Mouse (Mus musculus) hindbrain, embryonic 13.5 days (tissue): ENCODE measurements at regions not wholly inside any gene's neighbourhood (a gene's known extent, or its start where the extent isn't known, plus 50 kb on each side); places are given as distances from the start of the nearest gene placed in this dataset.

Experiments used
- ATAC-seq: fragments of 200-750 bp; cut with Nextera tagmentation; 2 replicates; pipeline ENCODE4 v1.8.0; 2017; ENCODE audit warnings: moderate TSS enrichment; ENCODE audit not compliant: low FRiP score
- H3K27ac ChIP-seq: fragments of 300-500 bp; sonication (generic); 2 replicates; pipeline ENCODE4 v1.5.1; 2015; ENCODE audit warnings: inconsistent platforms, mild to moderate bottlenecking, moderate library complexity
- H3K27me3 ChIP-seq: fragments of 300-500 bp; sonication (generic); 2 replicates; pipeline ENCODE4 v1.6.1; 2015; ENCODE audit warnings: mild to moderate bottlenecking, inconsistent platforms
- H3K36me3 ChIP-seq: fragments of 300-500 bp; sonication (generic); 2 replicates; pipeline ENCODE4 v1.6.1; 2015; ENCODE audit warnings: mild to moderate bottlenecking, inconsistent platforms
- H3K4me1 ChIP-seq: fragments of 300-500 bp; sonication (generic); replicated peaks from 2 replicates; pipeline ENCODE4 v1.6.1; 2015; ENCODE audit warnings: inconsistent platforms
- H3K4me2 ChIP-seq: fragments of 300-500 bp; sonication (generic); 2 replicates; pipeline ENCODE4 v1.6.1; 2015; ENCODE audit warnings: inconsistent platforms, mild to moderate bottlenecking, moderate library complexity
- H3K4me3 ChIP-seq: fragments of 300-500 bp; sonication (generic); 2 replicates; pipeline ENCODE4 v1.5.1; 2015; ENCODE audit warnings: mild to moderate bottlenecking, inconsistent platforms
- H3K9ac ChIP-seq: fragments of 300-500 bp; sonication (generic); 2 replicates; pipeline ENCODE4 v1.6.1; 2015; ENCODE audit warnings: mild to moderate bottlenecking, inconsistent platforms
- H3K9me3 ChIP-seq: fragments of 300-500 bp; sonication (generic); 2 replicates; pipeline ENCODE4 v1.6.1; 2016; ENCODE audit warnings: inconsistent platforms
- WGBS: fragments of 180-500 bp; shearing (Covaris S2); methylation state at CpG from one replicate; pipeline ENCODE4 v1.1.7; 2015; 5-methylcytosine and 5-hydroxymethylcytosine counted together

DNA sequence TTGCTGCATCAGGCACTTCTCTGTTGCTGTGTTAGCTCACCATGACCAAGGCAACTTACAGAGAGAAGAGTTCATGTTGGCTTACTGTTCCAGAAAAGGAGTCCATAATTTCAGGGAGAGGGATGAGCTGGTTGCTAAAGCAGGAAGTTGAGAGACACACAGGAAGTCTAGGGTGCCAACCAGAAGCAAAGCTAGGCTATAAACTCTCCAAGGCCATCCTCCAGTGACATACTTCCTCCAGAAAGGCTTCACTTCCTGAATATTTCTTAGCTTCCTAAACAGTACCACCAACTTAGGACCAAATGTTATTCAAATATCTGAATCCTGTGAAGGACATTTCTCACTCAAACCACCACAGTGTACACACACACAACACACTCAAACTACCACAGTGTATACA is 2010.6 kb downstream of the A830018L16Rik start:
- H3K4me1 ChIP-seq = 0 out of 2 replicates have a peak, but pooled peaks cover 12% of the 10 kb centered on the region
- H3K27me3 ChIP-seq = peaks cover 4% of the 10 kb centered on the region; the same call in 1 of the 2 replicates
- no peak for ATAC-seq
- H3K4me2 ChIP-seq = no peak overlapping the region
- H3K4me3 ChIP-seq = no peak overlapping the region
- H3K36me3 ChIP-seq = no peaks in the 10 kb centered on the region
- no peak overlapping the region for H3K9ac ChIP-seq
- no peaks in the 10 kb centered on the region for H3K9me3 ChIP-seq
- no peak overlapping the region for H3K27ac ChIP-seq

DNA sequence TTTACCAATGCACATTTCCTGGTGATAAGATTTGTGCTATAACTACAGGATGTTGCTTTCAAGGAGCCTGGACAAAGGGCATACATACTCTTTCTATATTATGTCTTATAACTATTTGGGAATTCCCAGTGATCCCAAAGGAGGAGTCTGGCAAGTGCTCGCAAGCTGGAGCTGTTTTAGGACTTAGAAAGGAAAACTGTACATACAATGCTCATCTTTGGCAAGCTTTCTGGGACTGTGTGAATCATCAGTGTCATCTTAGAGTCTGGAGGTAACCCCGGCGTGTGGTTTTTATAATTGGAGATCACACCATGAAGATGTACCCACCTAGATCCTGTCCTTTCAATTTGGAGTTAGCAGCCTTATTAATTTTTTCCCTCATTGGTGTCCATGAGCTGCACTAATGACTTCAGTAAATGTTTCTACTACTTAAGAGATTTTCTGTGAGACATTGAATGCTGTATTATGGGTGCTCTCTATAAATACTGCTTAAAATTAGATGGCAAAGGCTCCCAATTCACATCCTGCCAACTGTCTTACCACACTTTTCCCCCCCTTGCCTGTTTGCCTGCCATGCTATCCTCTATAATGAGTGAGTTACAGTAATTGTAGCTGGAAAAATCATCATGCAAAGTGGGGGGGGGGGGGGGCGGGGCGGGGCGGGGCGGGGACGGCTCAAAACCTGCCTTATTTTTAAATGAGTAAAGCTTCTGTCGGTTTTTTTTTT is 2011.9 kb downstream of the A830018L16Rik start:
- Histone ChIP-seq H3K4me3 (peak overlapping the region; percentile 36), H3K9me3 (no peaks in the 10 kb centered on the region), H3K36me3 (no peaks in the 10 kb centered on the region), H3K4me2 (peak overlapping the region; percentile 58), H3K27ac (no peak overlapping the region), H3K27me3 (peaks cover 4% of the 10 kb centered on the region; the same call in 1 of the 2 replicates), H3K9ac (peak overlapping the region; percentile 63; the same call in 1 of the 2 replicates), H3K4me1 (0 out of 2 replicates have a peak, but pooled peaks cover 12% of the 10 kb centered on the region)
- ATAC-seq = peak; percentile 62
- WGBS = 32% methylated on average over 8 of the region's 9 CpGs

DNA sequence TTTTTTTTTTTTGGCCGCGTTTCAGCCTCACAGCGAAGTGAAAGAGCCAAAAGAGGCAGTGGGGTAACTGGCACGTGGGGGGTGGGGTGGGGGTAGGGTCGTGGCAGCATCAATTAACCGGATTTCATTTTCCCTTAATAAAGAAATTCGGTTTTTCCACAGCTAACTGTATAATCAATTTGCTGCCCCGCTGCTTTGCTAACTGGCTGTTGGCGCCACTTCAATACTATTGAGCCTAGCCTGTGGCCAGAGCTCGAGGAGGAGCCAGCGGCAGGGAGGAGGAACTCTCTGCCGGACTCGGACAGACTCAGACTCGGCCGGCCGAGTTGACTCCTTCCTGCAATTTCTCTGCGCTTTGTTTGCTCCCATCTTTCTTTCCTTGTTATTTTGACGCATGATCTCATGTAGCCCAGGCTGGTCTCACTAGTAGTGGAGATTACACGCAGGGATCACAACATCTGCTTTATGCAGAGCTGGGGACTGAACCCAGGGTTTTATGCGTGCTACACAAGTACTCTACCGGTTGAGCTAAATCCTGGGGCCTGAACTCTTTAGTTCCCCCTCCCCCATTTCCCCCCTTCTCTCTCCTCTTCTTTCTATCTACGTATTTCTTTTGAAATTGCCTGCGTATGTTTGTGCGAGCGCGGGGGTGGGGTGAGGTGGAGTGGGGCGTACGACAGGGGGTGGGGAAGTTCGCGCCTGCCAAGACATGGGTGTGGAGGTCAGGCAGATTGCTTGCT is 2012.6 kb downstream of the A830018L16Rik start:
- H3K27ac ChIP-seq = no peak overlapping the region
- peak overlapping the region; percentile 36 for H3K4me3 ChIP-seq
- peaks cover 4% of the 10 kb centered on the region; the same call in 1 of the 2 replicates for H3K27me3 ChIP-seq
- peak; percentile 90 for ATAC-seq
- H3K36me3 ChIP-seq = no peaks in the 10 kb centered on the region
- 0 out of 2 replicates have a peak, but pooled peaks cover 12% of the 10 kb centered on the region for H3K4me1 ChIP-seq
- H3K9ac ChIP-seq = peak overlapping the region; percentile 63; the same call in 1 of the 2 replicates
- WGBS = 9% methylated on average over 28 of the region's 30 CpGs
- H3K9me3 ChIP-seq = no peaks in the 10 kb centered on the region
- H3K4me2 ChIP-seq = peak overlapping the region; percentile 58

GRCm38 (mm10) chr1:13427068-13427434 is 2013.1 kb downstream of the A830018L16Rik start:
- H3K9me3 ChIP-seq = no peaks in the 10 kb centered on the region
- no peak overlapping the region for H3K4me3 ChIP-seq
- peak overlapping the region; percentile 58 for H3K4me2 ChIP-seq

DNA sequence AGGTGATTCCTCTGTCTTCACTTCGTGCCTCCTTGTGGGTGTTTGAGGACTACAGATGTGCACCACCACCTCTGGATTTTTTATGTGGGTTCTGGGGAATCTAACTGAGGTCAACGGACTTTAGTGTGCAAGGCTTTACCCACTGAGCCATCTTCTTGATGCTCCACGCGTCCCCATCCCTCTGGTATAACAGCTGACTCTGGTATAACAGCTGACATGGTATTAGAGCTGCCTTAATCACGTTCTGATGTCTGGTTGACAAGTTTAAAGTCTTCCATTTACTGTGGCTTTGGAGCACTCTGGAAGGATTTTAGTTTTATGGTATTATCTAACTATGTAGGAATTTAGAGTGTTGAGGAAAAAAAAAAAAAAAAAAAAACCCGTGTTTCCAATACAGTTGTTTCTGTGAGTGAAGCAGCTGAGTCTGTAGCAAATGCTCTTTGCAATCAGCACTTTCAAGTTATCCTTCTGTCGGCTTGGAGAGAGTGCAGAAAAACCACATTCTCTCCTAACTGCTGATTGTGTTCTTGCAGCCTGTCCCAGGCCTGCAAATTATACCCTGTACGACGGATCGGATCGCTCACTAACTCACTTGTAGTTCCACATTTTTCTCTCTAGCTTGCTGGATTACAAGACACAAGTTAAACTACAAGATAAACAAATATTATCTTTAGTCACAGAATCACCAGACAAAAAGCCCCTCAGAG is 2013.7 kb downstream of the A830018L16Rik start:
- peaks cover 4% of the 10 kb centered on the region; the same call in 1 of the 2 replicates for H3K27me3 ChIP-seq
- H3K4me2 ChIP-seq = no peak overlapping the region
- no peak overlapping the region for H3K27ac ChIP-seq
- 87% methylated on average over 11 of the region's 11 CpGs for WGBS
- H3K36me3 ChIP-seq = no peaks in the 10 kb centered on the region
- H3K4me3 ChIP-seq = no peak overlapping the region
- 0 out of 2 replicates have a peak, but pooled peaks cover 12% of the 10 kb centered on the region for H3K4me1 ChIP-seq
- no peaks in the 10 kb centered on the region for H3K9me3 ChIP-seq
- no peak for ATAC-seq
- H3K9ac ChIP-seq = no peak overlapping the region

More at GRCm38 (mm10) chr1:13427068-13427434, 2013.1 kb downstream of the A830018L16Rik start:
- H3K27me3 ChIP-seq = peaks cover 4% of the 10 kb centered on the region; the same call in 1 of the 2 replicates
- H3K4me1 ChIP-seq = 0 out of 2 replicates have a peak, but pooled peaks cover 12% of the 10 kb centered on the region
- no peak for ATAC-seq
- no peak overlapping the region for H3K27ac ChIP-seq
- H3K36me3 ChIP-seq = no peaks in the 10 kb centered on the region
- WGBS = 55% methylated on average over 5 of the region's 5 CpGs
- H3K9ac ChIP-seq = peak overlapping the region; percentile 63; the same call in 1 of the 2 replicates

DNA sequence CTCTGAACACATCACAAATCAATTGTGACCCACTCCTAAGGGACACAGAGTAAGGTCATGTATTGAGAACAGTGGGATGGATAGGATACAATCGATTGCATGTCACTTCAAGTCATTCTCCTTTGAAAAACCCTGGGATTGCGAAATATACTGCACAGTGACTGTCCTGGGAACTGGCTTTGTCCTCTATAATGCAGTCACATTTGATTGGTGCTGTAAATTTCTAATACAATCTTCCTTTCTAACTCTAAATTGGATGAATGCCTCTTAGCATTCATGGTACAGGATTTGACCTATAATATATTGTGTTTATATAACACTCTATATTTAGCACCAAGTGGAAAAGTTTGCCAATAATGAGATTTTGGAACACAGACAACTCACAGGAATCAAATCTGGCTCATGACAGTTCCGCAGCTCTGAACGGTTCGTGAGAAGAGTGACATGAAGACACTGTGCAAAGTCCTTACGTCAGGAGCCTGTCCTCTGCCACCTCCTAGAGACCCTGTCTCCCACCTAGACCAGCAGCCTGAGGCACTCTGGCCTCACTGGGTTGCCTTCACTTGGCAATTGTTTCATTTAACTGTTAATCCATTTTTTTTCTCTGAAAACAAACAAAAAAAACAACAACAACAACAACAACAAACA is 2024.0 kb downstream of the A830018L16Rik start:
- ATAC-seq = no peak
- H3K27me3 ChIP-seq = no peaks in the 10 kb centered on the region
- H3K4me3 ChIP-seq = no peak overlapping the region
- 86% methylated on average over 6 of the region's 6 CpGs for WGBS
- H3K4me2 ChIP-seq = no peak overlapping the region
- no peaks in the 10 kb centered on the region for H3K36me3 ChIP-seq
- H3K27ac ChIP-seq = no peak overlapping the region
- H3K9me3 ChIP-seq = no peaks in the 10 kb centered on the region
- H3K9ac ChIP-seq = no peak overlapping the region
- no peaks in the 10 kb centered on the region for H3K4me1 ChIP-seq

DNA sequence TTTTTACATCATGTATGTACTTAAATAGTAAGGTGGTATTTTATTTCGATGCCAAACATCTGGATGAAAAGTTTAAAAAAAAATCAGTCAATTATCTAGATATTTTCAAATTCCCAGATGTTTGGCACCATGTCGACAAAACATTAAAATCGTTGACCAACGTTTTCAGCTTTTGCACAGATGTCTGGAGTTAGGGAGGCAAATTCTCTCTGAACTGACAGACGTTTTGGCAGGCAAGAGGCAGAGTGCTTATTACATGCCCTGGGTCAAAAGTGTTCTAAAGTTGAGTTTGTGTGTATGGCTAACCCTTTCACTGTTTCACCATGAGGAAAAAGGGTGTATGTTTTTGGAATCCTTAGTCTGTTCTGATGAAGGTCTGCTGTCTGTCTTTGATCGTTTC is 2028.5 kb downstream of the A830018L16Rik start:
- Histone ChIP-seq H3K9me3 (no peaks in the 10 kb centered on the region), H3K9ac (no peak overlapping the region), H3K4me3 (no peak overlapping the region), H3K4me2 (no peak overlapping the region), H3K36me3 (no peaks in the 10 kb centered on the region), H3K27ac (no peak overlapping the region), H3K27me3 (no peaks in the 10 kb centered on the region), H3K4me1 (no peaks in the 10 kb centered on the region)
- 79% methylated on average over 6 of the region's 6 CpGs for WGBS
- no peak for ATAC-seq

DNA sequence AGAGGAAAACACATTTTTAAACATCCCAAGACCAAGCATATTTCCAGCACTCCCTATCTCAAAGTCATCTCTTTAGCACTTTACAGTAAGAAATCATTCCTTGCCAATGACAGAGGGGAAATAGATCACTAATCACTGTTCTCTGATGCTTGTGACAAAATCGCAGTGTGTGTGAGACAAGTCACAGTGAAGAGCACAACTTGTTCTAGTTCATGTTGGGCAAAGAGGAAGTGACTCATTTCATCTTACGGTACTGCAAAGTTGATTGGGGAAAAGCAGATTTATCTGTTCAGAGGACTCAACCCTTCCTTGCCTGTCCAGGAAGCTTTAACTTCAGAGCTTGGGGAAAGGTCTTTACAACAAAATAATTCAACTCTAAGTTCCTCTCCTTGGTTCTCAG is 2040.6 kb downstream of the A830018L16Rik start:
- no peak for ATAC-seq
- WGBS = 94% methylated on average over 2 of the region's 2 CpGs
- H3K36me3 ChIP-seq = no peaks in the 10 kb centered on the region
- H3K27ac ChIP-seq = no peak overlapping the region
- no peak overlapping the region for H3K9ac ChIP-seq
- H3K4me3 ChIP-seq = no peak overlapping the region
- no peaks in the 10 kb centered on the region for H3K4me1 ChIP-seq
- H3K4me2 ChIP-seq = no peak overlapping the region
- H3K27me3 ChIP-seq = no peaks in the 10 kb centered on the region
- no peaks in the 10 kb centered on the region for H3K9me3 ChIP-seq

GRCm38 (mm10) chr1:13455572-13455971 is 2041.7 kb downstream of the A830018L16Rik start:
- ATAC-seq = no peak
- Histone ChIP-seq H3K9ac (no peak overlapping the region), H3K27me3 (no peaks in the 10 kb centered on the region), H3K36me3 (no peaks in the 10 kb centered on the region), H3K4me3 (no peak overlapping the region), H3K27ac (no peak overlapping the region), H3K4me2 (no peak overlapping the region), H3K9me3 (no peaks in the 10 kb centered on the region), H3K4me1 (no peaks in the 10 kb centered on the region)
- 77% methylated on average over 3 of the region's 3 CpGs for WGBS

DNA sequence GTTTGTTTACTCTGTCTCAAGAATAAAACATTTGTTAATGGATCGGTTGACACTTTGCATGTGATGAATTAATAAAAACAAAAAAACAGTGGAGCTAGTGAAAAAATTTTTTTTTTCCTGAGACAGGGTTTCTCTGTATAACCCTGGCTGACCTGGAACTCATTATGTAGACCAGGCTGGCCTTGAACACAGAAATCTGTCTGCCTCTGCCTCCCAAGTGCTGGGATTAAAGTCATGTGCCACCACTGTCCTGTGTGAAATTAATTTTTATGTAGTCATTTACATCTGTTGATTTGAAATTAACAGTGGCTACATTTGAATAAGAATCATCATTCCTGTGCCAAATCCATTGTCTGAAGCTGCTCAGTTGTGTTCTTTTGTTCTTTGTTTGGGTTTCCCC is 2050.4 kb downstream of the A830018L16Rik start:
- H3K4me3 ChIP-seq = no peak overlapping the region
- WGBS = 93% methylated on average over 1 of the region's 1 CpGs
- H3K36me3 ChIP-seq = no peaks in the 10 kb centered on the region
- no peaks in the 10 kb centered on the region for H3K9me3 ChIP-seq
- no peaks in the 10 kb centered on the region for H3K27me3 ChIP-seq
- no peak overlapping the region for H3K4me2 ChIP-seq
- H3K27ac ChIP-seq = no peak overlapping the region
- peaks cover 5% of the 10 kb centered on the region for H3K4me1 ChIP-seq
- no peak overlapping the region for H3K9ac ChIP-seq
- no peak for ATAC-seq

- WGBS = 84% methylated on average over 6 of the region's 6 CpGs
- ATAC-seq = no peak
- no peak overlapping the region for H3K4me3 ChIP-seq
- no peaks in the 10 kb centered on the region for H3K36me3 ChIP-seq
- no peak overlapping the region for H3K4me2 ChIP-seq
- no peak overlapping the region for H3K27ac ChIP-seq
- H3K9me3 ChIP-seq = no peaks in the 10 kb centered on the region
- no peaks in the 10 kb centered on the region for H3K27me3 ChIP-seq
- H3K9ac ChIP-seq = no peak overlapping the region
- H3K4me1 ChIP-seq = peaks cover 5% of the 10 kb centered on the region
Measured at GRCm38 (mm10) chr1:13467174-13467573, 2053.3 kb downstream of the A830018L16Rik start.
